Mouse (Mus musculus) kidney, postnatal 0 days (tissue): ENCODE measurements at regions not wholly inside any gene's neighbourhood (a gene's known extent, or its start where the extent isn't known, plus 50 kb on each side); places are given as distances from the start of the nearest gene placed in this dataset.

Experiments
- ATAC-seq: fragments of 200-750 bp; cut with Nextera tagmentation; replicated peaks from 2 replicates; pipeline ENCODE4 v1.8.0; 2017; ENCODE audit warnings: low read depth, moderate number of reproducible peaks, moderate TSS enrichment, moderate library complexity; ENCODE audit not compliant: low FRiP score
- DNase-seq: peaks from one replicate; pipeline ENCODE4 v3.0.0-alpha.2; 2016; ENCODE audit warnings: low spot score
- H3K27ac ChIP-seq: fragments of 300-500 bp; sonication (generic); 2 replicates; pipeline ENCODE4 v1.5.1; 2014; ENCODE audit warnings: mild to moderate bottlenecking
- H3K27me3 ChIP-seq: fragments of 300-500 bp; sonication (generic); 2 replicates; pipeline ENCODE4 v1.6.1; 2014; ENCODE audit warnings: low read length, mixed read lengths; ENCODE audit not compliant: insufficient read depth
- H3K36me3 ChIP-seq: fragments of 300-500 bp; sonication (generic); 2 replicates; pipeline ENCODE4 v1.6.1; 2014; ENCODE audit warnings: low read length, mixed read lengths; ENCODE audit not compliant: insufficient read depth
- H3K4me1 ChIP-seq: fragments of 300-500 bp; sonication (generic); replicated peaks from 2 replicates; pipeline ENCODE4 v1.6.1; 2014; ENCODE audit warnings: antibody characterized with exemption, low read length, mixed read lengths; ENCODE audit not compliant: insufficient read depth
- H3K4me2 ChIP-seq: fragments of 300-500 bp; sonication (generic); 2 replicates; pipeline ENCODE4 v1.6.1; 2014; ENCODE audit warnings: mild to moderate bottlenecking, low read length, moderate library complexity, mixed read lengths
- H3K4me3 ChIP-seq: fragments of 300-500 bp; sonication (generic); replicated peaks from 2 replicates; pipeline ENCODE4 v1.5.1; 2014; ENCODE audit warnings: low read depth, low read length
- H3K9ac ChIP-seq: fragments of 300-500 bp; sonication (generic); 2 replicates; pipeline ENCODE4 v1.6.1; 2014; ENCODE audit warnings: low read depth, low read length
- H3K9me3 ChIP-seq: fragments of 300-500 bp; sonication (generic); replicated peaks from 2 replicates; pipeline ENCODE4 v1.6.1; 2016; ENCODE audit warnings: low read length, inconsistent platforms, mixed read lengths
- CTCF ChIP-seq: IDR thresholded peaks from 2 replicates; pipeline ENCODE4 v1.5.1; 2016; ENCODE audit warnings: antibody characterized with exemption, low read depth, mild to moderate bottlenecking, moderate library complexity
- WGBS: fragments of 180-500 bp; shearing (Covaris S2); extraction: QIAGEN DNeasy Blood & Tissue Kit; methylation state at CpG from one replicate; pipeline ENCODE4 v1.1.7; 2014; 5-methylcytosine and 5-hydroxymethylcytosine counted together

DNA sequence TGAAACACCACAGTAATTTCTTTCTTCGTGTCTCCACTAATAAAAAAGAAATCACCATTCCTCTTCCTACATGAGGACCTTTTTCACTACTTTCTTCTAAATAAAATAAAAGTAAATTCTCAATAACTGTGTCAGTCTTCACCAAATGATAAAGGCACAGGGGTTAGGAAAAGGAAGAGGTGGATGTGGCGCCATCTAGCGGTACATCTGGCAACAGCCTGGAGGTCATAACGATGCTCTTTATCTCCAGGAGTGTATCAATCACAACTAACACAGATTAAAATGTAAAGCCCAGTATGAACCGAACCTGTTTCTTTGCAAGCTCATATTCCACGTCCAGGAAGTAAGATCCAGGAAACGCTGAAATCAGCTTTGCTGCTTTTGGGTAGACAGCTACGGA lies 793.0 kb downstream of the Gm7489 start:
- Histone ChIP-seq H3K9ac (no peak overlapping the region), H3K4me1 (no peaks in the 10 kb centered on the region), H3K4me2 (no peak overlapping the region), H3K9me3 (no peaks in the 10 kb centered on the region), H3K4me3 (no peak overlapping the region), H3K27ac (no peak overlapping the region), H3K36me3 (no peaks in the 10 kb centered on the region), H3K27me3 (no peaks in the 10 kb centered on the region)
- ATAC-seq (no peak), DNase-seq (peak; percentile 7)
- WGBS: 65% methylated on average over 8 of the region's 8 CpGs
- TF ChIP-seq CTCF: peak; percentile 67
